Mouse (Mus musculus) kidney, adult 2 months (tissue): ENCODE measurements around the gene Wdr73.

ENCODE experiments used
- CTCF ChIP-seq: fragments of 200-500 bp; conservative IDR thresholded peaks from 2 replicates; pipeline ENCODE4 v1.5.1; 2011; ENCODE audit warnings: low read depth, mild to moderate bottlenecking, control low read depth, low read length, moderate library complexity, mixed read lengths; ENCODE audit not compliant: insufficient read depth, insufficient read length
- POLR2A ChIP-seq: fragments of 200-500 bp; IDR thresholded peaks from one replicate; pipeline ENCODE4 v1.6.1; 2011; ENCODE audit warnings: low read depth, low read length, control low read depth

DNA sequence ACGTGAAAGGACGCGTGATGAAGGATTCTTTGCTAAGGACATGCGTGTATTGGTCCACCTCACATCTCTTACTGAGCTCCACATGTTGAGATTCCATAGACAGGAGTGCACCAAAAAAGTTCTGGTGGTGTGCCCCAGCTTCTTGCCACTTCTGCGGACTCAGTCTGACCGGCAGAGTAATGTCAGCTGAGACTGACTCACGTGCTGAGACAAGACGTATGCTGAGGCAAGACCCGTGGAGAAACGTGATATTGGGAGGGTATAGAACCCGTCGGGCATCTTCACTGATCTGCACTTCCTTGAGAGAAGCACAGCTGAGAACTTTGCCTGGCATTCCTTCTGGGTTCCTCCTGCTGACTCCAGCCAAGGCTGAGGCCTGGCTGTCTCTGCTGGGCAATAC is 56.4 kb downstream of the Wdr73 start:
- TF ChIP-seq CTCF, result no peak
- no peak for TF ChIP-seq POLR2A
